Mouse (Mus musculus): Measurements from ENCODE around the gene Zrsr1.

Zrsr1 gene

DNA sequence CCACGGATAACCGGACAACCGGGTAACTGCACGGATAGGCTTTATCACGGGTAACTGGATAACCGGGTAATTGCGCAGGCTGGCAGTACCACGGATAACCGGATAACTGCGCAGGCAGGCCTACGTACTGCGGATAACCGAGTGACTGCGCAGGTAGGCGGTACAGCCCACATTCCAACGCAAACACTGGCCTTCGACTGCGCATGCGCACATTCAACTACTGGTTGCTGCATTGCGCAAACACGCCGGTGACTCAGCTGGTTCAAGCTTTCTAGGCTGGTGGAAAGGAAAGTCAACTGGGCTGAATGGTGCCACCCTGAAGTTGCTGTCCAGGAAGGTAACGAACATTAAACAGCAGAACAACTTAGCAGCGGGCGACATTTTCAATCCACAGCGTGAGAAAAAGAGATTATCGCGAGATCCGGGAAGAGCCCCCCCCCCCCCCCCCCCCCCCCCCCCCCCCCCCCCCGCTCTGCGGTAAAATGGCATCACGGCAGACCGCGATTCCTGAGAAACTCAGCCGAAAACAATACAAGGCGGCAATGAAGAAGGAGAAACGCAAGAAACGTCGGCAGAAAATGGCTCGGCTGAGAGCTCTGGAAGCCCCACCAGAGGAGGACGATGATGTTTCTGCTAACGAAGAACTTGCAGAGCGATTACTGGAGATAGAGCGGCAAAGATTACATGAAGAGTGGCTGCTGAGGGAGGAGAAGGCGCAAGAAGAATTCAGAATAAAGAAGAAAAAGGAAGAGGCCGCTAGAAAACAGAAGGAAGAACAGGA lies 1.1 kb downstream of the Zrsr1 start:
- DNase-seq (ENCODE audit: low spot score) = peak; percentile 80

DNA sequence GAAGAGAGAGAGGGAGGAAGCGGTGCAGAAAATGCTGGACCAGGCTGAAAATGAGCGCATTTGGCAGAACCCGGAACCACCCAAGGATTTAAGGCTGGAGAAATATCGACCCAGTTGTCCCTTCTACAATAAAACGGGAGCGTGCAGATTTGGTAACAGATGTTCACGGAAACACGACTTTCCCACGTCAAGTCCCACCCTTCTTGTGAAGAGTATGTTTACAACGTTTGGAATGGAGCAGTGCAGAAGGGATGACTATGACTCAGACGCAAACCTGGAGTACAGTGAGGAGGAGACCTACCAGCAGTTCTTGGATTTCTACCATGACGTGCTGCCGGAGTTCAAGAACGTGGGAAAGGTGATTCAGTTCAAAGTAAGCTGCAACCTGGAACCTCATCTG lies 1.8 kb downstream of the Zrsr1 start:
- no peak for DNase-seq (ENCODE audit: low spot score)

DNA sequence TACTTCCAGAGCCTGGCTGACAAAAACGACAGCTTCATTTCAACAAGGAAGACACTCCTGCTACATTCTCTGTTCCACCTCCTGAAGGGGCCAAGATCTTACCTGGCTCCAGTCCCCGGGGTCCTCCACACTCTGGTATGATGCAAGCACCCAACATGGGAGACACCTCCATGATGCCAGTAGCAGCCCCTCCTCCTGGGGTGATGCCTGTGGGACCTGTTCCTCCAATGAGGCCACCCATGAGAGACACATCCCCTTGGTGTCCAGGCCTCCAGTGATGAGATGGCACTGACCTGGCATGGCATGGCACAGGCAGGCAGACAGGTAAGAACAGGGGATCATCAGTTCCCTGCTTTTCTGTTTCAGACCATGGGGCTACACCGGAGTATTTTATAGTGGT lies 6.4 kb downstream of the Zrsr1 start:
- DNase-seq (ENCODE audit: low spot score) = no peak

DNA sequence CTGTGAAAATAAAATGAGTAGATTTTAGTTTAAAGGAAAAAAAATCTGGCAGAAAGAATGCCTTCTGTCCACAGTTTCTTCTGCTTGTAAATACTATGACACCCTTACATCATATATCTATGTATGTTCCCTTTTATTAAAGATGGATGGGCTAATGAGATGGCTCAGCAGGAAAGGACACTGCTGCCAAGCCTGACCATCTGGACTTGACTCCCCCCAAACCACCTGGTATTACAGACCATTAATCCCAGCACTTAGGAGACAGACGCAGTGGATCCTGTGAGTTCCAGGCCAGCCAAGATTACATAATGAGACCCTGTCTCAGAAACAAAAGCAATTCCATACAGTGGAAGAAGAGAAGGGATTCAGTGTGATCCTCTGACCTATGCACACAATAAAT lies 6.9 kb downstream of the Zrsr1 start:
- DNase-seq (ENCODE audit: low spot score) = no peak

DNA sequence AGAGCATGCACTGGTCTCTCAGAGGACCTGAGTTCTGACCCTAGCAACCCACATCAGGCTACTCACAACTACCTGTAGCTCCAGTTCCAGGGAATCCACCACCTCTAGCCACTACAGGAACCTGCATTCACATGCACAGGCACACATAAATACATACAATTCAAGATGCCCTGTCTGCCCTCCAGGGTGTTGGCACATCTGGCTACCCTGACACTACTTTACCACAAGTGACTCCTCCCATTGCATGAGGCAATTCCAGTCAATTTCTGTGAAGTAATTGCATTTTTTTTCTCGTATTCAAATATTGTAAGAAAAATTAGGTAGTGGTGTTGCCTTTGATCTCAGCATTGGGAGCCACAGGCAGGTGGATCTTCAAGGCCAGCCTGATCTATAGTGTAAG lies 7.4 kb downstream of the Zrsr1 start:
- no peak for DNase-seq (ENCODE audit: low spot score)

DNA sequence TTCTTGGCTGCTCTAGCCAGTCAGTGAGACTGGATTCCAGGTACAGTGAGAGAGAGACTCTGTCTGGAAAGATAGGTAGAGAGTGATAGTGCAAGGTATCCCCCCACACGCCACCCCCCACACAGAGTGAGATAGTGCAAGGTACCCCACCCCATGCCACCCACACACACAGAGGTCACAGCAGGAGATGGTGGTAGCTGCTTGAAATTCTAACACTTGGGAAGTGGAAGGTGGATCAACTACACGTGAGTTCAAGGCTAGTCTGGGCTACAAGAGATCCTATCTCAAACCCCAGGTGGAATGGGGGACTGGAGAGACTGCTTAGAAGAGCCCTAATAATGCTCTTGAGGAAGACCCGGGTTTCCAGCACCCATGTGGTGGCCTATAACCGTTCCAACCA lies 9.2 kb downstream of the Zrsr1 start:
- no peak for DNase-seq (ENCODE audit: low spot score)

DNA sequence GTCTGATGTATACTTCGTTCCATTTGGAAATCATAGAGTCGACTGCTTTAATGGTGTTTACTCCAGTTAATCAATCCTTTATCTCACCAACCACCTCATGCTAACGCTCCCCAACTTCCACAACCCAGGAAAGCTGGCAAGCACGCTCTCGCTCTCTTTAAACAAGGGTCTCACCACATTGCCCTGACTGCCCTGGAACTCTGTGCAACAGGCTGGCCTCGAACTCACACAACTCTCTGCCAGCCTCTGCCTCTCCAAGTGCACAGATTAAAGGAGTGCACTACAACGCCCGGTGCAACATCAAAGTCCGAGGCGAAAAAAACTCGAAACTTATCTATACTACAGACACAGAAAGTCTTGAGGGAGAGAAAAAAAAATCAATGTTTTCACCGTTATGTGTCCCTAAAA lies 9.7 kb downstream of the Zrsr1 start:
- DNase-seq (ENCODE audit: low spot score) = no peak

DNA sequence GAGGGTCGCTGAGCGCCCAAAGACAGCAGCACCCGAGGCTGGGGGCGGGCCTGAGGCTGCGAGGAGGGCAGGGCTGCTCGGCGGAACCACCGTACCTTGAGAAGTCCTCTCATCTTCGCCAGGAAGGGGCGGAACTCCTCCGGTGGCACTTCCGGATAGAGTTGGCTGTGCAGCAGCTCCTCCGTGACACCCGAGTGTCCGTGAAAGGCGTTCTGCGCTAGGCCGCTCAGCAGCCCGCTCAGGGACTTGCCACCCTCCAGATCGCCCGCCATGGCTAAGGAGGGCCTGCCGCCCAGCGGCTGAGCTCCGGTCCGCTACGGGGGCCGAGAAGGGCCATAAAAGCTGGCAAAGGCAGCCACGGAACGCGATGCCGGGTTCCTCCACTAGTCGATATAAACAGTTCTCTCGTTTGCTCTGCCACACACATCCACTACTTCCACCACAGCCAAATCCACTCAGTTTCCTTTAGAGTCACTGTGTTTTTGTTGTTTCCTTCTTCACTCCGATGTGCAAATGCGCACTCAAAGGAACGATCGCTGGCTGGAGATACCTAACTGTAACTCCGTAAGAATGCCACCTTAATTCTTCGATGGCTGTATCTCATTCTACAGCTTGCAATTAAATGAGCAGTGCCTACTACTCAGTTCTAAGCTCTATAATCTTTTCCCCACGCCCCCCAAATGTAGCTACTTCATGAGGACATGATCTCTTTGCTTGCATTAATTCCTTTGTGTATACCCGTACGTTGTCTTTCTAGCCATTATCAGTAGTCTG lies 10.4 kb downstream of the Zrsr1 start, which contains the start of the genes Gm28048 and Commd1:
Gene Gm28048, minus strand, starts transcription at position 107 of the 774 bp plus-strand sequence.
Gene Commd1, minus strand, starts transcription at position 399 of the 774 bp plus-strand sequence.
- DNase-seq (ENCODE audit: low spot score) = peak; percentile 94

DNA sequence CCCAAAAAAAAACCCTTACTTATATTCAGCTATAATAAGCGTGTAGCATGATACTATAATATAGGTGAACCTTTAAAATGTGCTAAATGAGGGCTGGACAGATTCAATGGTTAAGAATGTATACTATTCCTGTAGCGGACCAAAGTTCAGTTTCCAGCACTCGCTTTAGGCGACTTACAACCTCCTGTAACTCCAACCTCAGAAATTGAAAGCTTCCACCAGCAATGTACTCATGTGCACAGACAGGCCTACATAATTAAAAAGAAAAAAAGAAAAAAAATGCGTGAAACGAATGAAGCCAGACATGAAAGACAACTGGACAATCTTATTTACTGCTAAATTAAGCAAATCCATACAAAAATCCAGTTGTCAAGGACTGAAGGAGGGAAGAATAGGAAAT lies 11.0 kb downstream of the Zrsr1 start:
- DNase-seq (ENCODE audit: low spot score) = no peak

DNA sequence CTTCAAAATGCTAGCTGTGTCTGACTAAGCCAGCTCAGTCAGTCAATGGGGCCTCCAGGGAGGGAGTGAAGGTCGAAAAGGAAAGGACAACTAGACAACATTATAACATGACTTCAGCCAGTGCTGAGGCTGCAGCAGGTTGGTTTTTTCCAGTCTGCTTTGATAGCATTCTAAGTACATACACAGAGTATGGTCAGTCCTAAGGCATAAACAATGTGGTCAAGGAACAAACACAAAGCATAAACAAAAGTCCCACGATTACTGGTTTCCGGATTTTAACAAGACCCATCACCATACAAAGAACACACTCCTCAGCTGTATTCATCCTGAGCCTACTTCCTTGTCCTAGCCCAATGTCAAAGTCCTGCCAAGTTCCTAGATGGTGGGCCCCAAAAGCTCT lies 13.7 kb downstream of the Zrsr1 start:
- no peak for DNase-seq (ENCODE audit: low spot score)

DNA sequence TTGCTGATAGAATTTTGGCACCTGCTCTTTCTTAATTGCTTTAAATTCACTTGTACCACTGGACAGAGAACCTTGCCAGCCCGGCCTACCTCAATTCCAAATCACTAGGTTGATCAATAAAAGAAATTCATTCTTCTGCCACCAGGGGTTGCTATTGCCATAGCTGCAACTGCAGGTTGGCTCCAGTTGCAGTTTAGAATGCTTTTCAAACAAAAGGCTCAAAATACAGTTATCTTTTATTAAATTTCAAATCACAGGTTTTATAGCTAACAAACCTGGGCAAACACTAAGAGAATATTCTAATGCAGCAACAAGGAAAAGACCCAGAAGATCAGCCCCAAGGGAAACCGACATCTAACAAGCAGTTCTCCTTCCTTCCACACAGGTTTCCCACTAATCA lies 15.6 kb downstream of the Zrsr1 start:
- DNase-seq (ENCODE audit: low spot score) = peak; percentile 82

DNA sequence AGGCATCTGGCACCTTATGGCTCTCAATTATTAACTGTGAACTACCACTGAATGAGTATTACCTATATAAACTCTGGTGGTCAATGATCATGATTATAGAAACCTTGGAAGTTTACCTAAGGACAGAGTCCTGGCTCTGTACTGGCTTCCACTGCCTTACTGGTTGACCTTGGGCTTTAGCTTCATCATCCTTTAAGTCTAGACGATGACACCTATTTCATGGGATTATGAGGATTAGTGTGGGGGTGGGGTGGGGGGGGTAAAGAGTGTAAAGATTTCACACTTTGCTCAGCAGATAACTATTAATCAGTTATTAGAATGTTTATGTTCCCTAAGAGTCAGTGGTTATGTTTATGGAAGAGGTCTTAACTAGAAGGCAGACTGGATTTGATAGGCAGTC lies 18.0 kb downstream of the Zrsr1 start:
- DNase-seq (ENCODE audit: low spot score) = no peak

DNA sequence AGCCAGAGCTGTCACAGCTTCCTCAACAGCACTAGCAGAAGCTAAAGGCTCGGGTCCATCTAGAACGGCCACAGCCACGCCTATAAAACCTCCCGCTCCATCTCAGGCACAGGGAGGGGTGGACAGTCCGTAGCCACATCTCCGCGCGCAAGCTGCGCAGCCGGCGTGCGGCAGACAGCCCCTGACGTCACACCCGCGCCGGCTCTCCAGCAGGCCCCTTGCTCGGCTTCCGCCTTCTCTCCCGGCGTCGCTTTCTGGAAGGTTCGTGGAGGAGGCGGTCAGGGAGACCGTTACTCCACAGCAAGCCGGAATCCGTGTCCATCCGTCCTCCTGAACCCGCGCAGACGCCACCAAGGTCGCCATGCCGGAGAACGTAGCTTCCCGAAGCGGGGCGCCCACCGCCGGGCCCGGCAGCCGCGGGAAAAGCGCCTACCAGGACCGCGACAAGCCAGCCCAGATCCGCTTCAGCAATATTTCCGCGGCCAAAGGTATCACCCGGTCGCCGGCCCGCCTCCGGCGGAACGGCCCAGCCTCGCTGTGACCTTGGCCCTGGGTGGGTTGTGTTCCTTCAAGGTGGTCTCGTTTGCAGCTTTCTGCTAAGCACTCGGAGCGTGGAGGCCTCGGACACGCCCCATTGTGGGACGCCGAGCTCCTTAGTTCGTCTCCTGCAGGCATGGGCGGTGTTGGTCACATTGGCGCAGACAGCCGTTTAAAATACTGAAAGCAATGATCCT lies 18.8 kb downstream of the Zrsr1 start, which contains the start of gene Cct4:
Gene Cct4, plus strand, starts transcription at position 127 of the 734 bp plus-strand sequence.
- DNase-seq (ENCODE audit: low spot score) = peak; percentile 94

DNA sequence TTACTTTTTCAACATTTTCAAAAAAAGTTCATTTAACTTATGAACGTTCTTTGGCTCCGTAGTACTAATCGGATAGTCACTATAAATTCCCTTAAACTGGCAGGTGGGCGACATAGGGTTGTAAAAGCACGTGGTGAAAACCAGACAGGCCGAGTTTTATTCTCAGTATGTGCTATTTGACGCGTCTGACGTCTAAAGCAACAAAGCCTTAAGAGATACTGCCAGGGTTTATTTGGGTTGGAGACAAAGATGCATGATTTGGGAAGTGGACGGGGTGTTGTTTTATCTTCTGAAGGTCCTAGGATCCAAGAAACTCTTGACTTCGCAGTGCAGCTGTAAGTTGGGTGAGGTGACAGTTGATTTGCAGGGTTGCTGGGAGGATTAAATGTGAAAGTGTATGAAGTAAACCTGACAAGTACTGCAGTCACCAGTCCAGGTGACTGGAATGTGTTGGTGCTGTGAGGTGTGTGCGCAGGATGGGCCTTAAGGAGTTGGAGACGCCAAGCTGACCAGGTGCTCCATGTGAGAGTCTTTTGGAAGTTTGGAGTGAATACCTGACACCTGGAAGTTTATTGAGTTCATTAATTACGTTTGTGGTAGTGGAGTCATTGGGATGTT lies 19.5 kb downstream of the Zrsr1 start:
- peak; percentile 33 for DNase-seq (ENCODE audit: low spot score)

DNA sequence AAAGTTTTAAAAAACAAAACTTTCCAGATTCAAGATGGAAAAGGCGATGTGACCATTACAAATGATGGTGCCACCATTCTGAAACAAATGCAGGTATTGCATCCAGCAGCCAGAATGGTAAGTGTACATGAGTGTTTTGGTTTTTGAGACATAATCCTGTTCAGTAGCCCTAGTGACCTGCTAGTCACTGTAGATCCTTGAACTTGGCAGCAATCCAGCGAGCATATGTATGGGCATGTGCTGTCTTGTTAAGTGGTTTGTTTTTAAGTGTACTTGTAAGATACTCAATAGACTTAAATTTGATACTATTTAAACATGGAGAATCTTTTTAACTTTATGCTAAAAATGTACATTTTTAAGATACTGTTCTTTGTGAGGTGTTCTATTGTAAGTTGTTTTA lies 22.5 kb downstream of the Zrsr1 start:
- DNase-seq (ENCODE audit: low spot score) = no peak

DNA sequence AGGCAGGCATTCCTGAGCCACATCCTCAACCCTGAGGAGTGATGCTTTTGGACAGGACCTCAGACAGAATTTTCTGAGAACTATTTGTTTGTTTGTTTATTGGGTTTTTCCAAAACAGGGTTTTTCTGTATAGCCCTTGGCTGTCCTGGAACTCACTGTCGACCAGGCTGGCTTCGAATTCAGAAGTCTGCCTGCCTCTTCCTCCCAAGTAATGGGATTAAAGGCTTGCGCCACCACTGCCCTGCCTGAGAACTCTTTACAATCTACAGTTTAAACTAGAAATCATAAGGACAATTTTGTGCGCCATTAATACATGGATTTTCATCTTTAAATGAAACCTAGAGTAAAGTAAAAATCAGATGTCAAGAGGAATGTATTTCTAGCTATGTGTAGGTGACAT lies 23.7 kb downstream of the Zrsr1 start:
- no peak for DNase-seq (ENCODE audit: low spot score)

DNA sequence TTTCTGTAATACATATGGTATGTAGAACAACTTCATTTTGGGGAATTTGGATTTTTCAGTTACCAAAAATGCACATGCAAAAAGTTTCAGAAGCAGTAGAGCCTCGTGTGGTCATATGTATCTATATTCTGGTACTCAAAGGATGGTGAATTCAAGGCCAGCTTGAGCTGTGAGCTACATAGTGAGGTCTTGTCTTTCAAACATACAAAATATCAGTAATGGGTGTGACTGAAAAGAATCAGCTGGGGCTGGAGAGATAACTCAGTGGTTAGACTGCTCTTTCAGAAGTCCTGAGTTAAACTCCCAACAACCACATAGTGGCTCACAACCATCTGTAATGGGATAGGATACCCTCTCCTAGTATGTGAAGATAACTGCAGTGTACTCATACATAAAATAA lies 26.5 kb downstream of the Zrsr1 start:
- DNase-seq (ENCODE audit: low spot score) = no peak

DNA sequence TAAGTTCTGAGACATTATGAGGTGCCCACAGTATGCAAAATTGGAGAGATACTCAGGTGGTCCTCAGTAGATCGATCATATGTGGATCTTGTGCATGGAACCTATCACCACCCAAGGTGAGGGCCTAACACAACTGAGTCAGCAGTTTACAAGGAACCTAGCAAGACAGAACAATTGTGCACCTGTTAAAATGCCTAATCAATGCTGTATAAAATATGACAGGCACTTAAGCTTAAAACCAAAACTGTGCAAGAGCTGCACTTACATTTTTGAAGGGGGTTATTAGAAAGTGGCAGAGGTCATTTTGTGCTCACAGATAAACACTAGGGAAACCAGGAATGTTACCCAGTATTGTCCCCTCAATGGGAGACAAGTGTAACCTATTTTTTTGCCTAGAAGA lies 33.5 kb downstream of the Zrsr1 start:
- no peak for DNase-seq (ENCODE audit: low spot score)

DNA sequence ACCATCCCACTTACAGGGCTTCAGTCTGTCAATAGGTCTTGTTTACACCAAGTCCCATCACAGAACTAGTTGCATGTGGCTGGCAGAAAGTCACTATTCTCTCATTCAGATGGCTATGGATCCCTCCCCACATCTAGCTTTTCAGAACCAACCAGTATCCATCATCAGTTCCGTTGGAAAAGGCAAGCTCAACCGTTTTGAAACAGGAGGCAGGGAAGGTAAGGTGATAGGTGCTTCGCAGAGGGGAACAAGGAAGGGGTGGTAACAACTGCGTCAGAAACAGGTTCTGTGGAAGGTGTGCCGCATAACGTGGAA lies 35.3 kb downstream of the Zrsr1 start:
- DNase-seq (ENCODE audit: low spot score) = no peak

DNA sequence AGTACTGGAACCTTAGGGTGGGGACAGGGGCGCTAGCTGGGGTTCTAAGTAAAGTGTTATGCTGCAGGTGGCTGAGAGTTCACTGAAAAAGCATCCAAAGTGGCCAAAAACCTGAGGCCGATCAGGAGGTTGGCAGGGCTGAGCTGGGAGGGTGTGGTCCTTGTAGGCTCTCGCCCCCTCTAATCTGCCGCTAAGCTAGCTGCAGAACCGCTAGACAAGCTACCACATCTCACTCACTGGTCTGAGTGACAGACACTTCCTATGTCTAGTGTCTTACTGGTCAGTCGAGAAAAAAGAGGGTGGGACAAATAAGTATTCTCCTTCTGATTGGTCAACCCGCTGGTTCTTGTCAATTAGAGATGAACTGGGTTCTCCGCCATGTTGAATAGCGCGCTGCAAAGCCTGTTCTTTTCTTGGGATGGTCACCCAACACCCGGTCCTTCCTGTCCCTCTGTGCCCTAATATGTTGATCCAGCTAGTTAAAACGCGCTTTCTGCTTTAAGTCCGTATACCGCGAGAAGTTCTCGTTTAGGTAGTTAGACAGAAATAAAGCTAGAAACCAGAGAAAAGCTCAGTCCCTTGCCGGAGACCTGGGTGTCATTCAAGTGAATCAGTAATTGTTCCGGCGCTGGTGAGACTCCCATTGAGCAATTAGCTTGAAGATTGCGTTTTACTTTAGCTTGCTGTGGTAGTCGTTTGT lies 35.8 kb downstream of the Zrsr1 start, which contains the start of gene Fam161a:
Gene Fam161a, plus strand, starts transcription at position 51 of the 700 bp plus-strand sequence.
- DNase-seq (ENCODE audit: low spot score) = peak; percentile 95

DNA sequence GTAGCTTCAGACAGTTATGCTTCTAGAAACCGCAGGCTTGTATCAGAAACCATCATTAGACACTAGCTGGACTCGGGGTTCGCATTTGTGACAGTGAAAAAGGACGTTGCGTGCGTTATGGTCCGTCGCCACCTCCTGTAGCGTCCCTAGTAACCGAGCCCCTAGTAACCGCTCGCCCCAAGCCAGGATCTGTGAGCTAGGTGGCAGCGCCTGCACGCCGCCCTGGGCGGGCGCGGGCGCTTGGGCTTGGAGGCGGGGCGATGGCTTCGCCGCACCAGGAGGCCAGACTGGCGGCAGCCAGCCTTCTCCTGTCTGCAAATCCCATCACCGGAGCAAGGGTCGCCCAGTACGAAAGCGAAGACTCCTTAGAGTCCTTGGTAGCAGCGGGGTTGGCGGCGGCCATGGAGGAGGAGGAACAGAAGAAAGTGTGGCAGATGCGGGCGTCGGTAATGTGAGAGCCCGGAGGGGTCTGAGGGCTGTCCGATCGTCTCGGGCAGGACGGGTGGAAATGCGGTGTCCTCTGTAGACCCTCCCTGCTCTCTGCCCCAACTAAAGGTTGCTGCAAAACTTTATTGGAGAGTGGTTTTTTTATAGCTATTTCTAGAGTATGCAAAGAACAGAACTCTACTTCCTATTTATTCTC lies 36.5 kb downstream of the Zrsr1 start:
- peak; percentile 92 for DNase-seq (ENCODE audit: low spot score)

Data from embryo, embryonic 10.5 days (tissue).